Mouse (Mus musculus): Measurements from ENCODE around the gene Kif24.

GRCm38 (mm10) chr4:41368198-41368597, 96.5 kb downstream of the Kif24 start:
- TF ChIP-seq GATA1 (IDR thresholded peaks at IDR 0.05; ENCODE audit: borderline replicate concordance, low read length): no peak
- TF ChIP-seq FLI1 (IDR thresholded peaks at IDR 0.05; ENCODE audit: low read length): no peak
